In the genomic region with DNA sequence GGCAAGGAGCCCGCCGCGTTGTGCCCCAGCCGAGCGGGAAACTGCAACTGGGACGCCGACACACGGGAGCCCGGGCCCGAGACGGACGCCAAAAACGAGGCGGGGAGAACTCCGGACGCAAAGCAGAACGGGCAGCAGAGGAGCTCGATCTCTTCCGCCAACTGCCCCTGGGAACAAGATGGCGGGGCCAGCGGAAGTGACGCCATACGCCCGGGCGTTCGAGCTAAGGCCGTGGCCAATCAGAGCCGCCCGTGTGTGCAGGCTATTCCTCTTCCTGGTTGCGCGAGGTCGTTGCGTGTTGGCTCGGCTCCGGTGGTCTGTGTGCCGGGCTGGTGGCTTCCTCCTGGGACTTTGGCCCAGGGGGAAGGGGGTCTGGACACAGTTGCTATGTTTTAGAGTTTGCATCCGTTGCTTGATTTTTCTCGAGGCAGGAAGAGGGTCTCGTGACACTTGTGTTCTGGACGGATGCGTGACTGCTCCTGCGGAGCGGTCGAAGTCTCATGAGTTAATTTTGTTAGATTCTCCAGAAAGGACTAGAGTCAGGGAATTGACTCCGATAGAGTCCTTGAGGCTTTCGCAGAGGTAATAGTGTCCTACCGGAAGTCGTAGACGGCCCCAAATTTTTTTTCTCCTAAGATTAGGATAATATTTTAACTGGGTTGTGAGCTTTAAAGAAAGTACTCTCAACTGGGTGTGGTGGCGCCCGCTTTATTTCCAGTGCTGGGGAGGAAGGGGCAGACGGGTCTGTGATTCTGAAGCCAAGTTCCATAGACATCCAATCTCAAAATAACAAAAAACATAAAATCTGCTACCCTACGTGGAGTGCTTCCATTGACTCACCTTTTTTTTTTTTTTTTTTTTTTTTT, we compare ENCODE assay signal across 8 mouse cellular contexts. TPM values are rescaled to one million over a fixed set of nuclear protein-coding genes. Genes with fewer than 3 reads are reported as not detected.
DNase-seq lines count a peak whose midpoint lies in the region; ATAC-seq lines count a peak whose summit lies in the region.

A gene (minus strand): TSS at position 180 of the 866 bp plus-strand sequence.

- no peaks in the 10 kb centered on the region for H3K4me1 ChIP-seq in hindbrain, embryonic 11.5 days (replicated peaks; ENCODE audit: control insufficient read depth, insufficient read depth, low read length)

- H3K4me2 ChIP-seq in hindbrain, embryonic 11.5 days (replicated peaks; ENCODE audit: low read depth, low read length) = peak within 1 kb of the TSS; percentile 89

- no peaks in the 10 kb centered on the region for H3K27me3 ChIP-seq in hindbrain, embryonic 11.5 days (ENCODE audit: control insufficient read depth, insufficient read depth, low read length)

- peak within 1 kb of the TSS; percentile 92 for H3K9ac ChIP-seq in hindbrain, embryonic 11.5 days (ENCODE audit: low read depth, low read length)

- peak; percentile 99 for ATAC-seq in hindbrain, embryonic 11.5 days (ENCODE audit: low FRiP score)

- H3K36me3 ChIP-seq in hindbrain, embryonic 11.5 days (ENCODE audit: control insufficient read depth, insufficient read depth, low read length) = no peaks in the 10 kb centered on the region

- H3K27ac ChIP-seq in hindbrain, embryonic 11.5 days (ENCODE audit: low read depth, low read length) = peak within 1 kb of the TSS; percentile 97

- peak within 1 kb of the TSS; percentile 97 for H3K4me3 ChIP-seq in hindbrain, embryonic 11.5 days (ENCODE audit: low read depth, low read length)

- peak; percentile 95 for DNase-seq in Muller cell, postnatal 12 days (ENCODE audit: inconsistent ontology term)
- DNase-seq in cerebellum, adult 9-11 months = peak; percentile 96
- DNase-seq in frontal cortex, adult 2 months (ENCODE audit: extremely low spot score in 1 of 2, low spot score in 1 of 2) = peak; percentile 92 to 96
- peak; percentile 95 for DNase-seq in hindbrain, embryonic 11.5 days (ENCODE audit: low spot score)
- peak; percentile 92 to 95 for DNase-seq in layer of hippocampus, postnatal 10 days (ENCODE audit: low spot score in 2 of 2)
- DNase-seq in lung, postnatal 10 days = peak; percentile 97
- DNase-seq in ovary, postnatal 36 days (ENCODE audit: low spot score) = peak; percentile 93
- DNase-seq in thymus, postnatal 25 days = peak; percentile 94

- WGBS in hindbrain, embryonic 11.5 days = 1% methylated on average over 53 of the region's 53 CpGs

- no peaks in the 10 kb centered on the region for H3K9me3 ChIP-seq in hindbrain, embryonic 11.5 days (ENCODE audit: control insufficient read depth, low read length)

RNA-seq across cellular contexts. Expression of the gene that starts here (rescaled TPM):
- polyA plus RNA-seq in frontal cortex, adult 2 months (2012; rRNA removed) = 95.5 and 105 TPM in 2 replicates
- 84.4 and 85.3 TPM in 2 replicates for polyA plus RNA-seq in hindbrain, embryonic 11.5 days (2014; fragmentation: Nextera tagmentation; extraction: Ambion mirVana)
- total RNA-seq in layer of hippocampus, postnatal 10 days (2021) = 10 to 100 TPM; 49.6 to 58.4 TPM

Comparison
In these comparisons a context has a peak if more than half of its experiments do, and no peak if none do; other contexts are left out.
1. Peak in every context shown above with its lines: DNase-seq, ATAC-seq, H3K4me3 ChIP-seq and H3K27ac ChIP-seq.